Mouse (Mus musculus) neural tube, embryonic 13.5 days (tissue): ENCODE measurements around the gene Crb3. TPM values are rescaled to one million over a fixed set of nuclear protein-coding genes. Genes with fewer than 3 reads are reported as not detected.

Experiments used
- ATAC-seq: fragments of 200-750 bp; cut with Nextera tagmentation; 2 replicates; pipeline ENCODE4 v1.8.0; 2017; ENCODE audit warnings: low read depth, mild to moderate bottlenecking, moderate TSS enrichment, moderate library complexity
- H3K27ac ChIP-seq: fragments of 300-500 bp; sonication (generic); replicated peaks from 2 replicates; pipeline ENCODE4 v1.5.1; 2015; ENCODE audit warnings: moderate library complexity, mild to moderate bottlenecking, inconsistent platforms
- H3K27me3 ChIP-seq: fragments of 300-500 bp; sonication (generic); 2 replicates; pipeline ENCODE4 v1.6.1; 2015; ENCODE audit warnings: mild to moderate bottlenecking, inconsistent platforms
- H3K36me3 ChIP-seq: fragments of 300-500 bp; sonication (generic); 2 replicates; pipeline ENCODE4 v1.6.1; 2015; ENCODE audit warnings: mild to moderate bottlenecking, inconsistent platforms
- H3K4me1 ChIP-seq: fragments of 300-500 bp; sonication (generic); replicated peaks from 2 replicates; pipeline ENCODE4 v1.6.1; 2015; ENCODE audit warnings: inconsistent platforms
- H3K4me2 ChIP-seq: fragments of 300-500 bp; sonication (generic); 2 replicates; pipeline ENCODE4 v1.6.1; 2015; ENCODE audit warnings: inconsistent platforms, mild to moderate bottlenecking, moderate library complexity
- H3K4me3 ChIP-seq: fragments of 300-500 bp; sonication (generic); 2 replicates; pipeline ENCODE4 v1.5.1; 2015; ENCODE audit warnings: mild to moderate bottlenecking, inconsistent platforms
- H3K9ac ChIP-seq: fragments of 300-500 bp; sonication (generic); 2 replicates; pipeline ENCODE4 v1.6.1; 2015; ENCODE audit warnings: moderate library complexity, mild to moderate bottlenecking, inconsistent platforms
- H3K9me3 ChIP-seq: fragments of 300-500 bp; sonication (generic); 2 replicates; pipeline ENCODE4 v1.6.1; 2016; ENCODE audit warnings: inconsistent platforms
- WGBS: fragments of 180-500 bp; shearing (Covaris S2); methylation state at CpG from one replicate; pipeline ENCODE4 v1.1.7; 2015; 5-methylcytosine and 5-hydroxymethylcytosine counted together
- polyA plus RNA-seq: library from polyadenylated mRNA; unstranded; fragments of >200 nt; fragmentation: Nextera tagmentation; extraction: Ambion mirVana; gene quantifications from 2 replicates; pipeline ENCODE4 v1.2.1, GENCODE M21; 2015

Gene Crb3
- polyA plus RNA-seq, 1 experiment from 2014 or later: 0.92 TPM

DNA sequence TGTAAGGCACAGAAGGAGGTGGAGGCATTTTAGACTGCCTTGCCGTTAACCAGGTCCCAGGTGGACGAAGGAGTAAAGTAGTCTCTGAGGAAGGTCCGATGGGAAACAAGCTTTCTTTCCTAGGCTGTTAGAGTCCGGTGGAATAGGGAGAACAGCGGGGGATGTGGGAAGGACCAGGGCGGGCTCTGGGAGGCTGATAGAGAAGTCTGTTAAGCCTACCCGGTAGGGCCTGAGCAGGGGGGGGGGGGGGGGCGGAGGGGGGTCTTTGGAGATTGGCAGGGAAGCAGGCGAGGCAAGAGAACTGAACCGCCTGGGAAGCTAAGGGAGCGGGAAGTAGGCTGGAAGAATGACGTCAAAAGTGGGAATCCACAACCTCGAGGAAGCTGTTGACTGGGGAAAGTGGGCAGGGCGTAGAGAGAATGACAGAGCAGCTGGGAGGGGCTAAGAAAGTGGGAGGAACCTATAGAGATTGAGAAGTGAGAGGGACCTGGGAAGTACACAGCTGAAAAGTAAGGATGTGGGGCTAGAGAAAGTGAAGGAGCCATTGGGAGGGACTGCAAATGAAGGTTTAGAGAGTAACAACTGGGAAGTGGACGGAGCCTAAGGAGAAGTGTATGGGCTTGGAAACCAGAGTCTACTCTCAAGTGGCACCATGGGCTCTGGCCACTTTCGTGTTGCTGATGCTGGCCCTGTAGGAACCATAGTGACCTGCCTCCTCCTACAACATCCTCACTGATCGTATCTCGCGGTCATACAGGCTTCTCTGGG is 37.1 kb downstream of the Crb3 start:
- Histone ChIP-seq H3K9me3 (no peaks in the 10 kb centered on the region), H3K27ac (no peak overlapping the region), H3K36me3 (no peaks in the 10 kb centered on the region), H3K27me3 (peaks cover 10% of the 10 kb centered on the region), H3K4me3 (0 out of 2 replicates have a peak overlapping the region, but pooled peaks have one; percentile 5), H3K9ac (0 out of 2 replicates have a peak overlapping the region, but pooled peaks have one; percentile 8), H3K4me1 (peaks cover 12% of the 10 kb centered on the region), H3K4me2 (peak overlapping the region; percentile 45)
- 1% methylated on average over 18 of the region's 19 CpGs for WGBS
- ATAC-seq: peak; percentile 79

DNA sequence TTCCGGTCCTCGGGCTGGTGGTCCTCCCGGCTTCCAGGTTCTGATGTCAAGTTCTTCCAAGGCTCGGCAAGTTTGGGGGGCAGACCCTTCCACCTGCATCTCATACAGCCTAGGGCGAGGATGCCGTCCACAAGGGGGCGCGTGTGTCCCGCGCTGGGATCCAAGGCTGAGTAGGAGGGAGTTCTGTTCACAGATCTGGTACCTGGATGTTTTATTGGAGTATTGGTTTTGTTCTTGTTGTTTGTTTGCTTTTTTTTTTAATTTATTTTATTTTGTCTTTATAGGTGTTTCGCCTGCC is 37.7 kb downstream of the Crb3 start:
- H3K27ac ChIP-seq: no peak overlapping the region
- H3K36me3 ChIP-seq: no peaks in the 10 kb centered on the region
- H3K9ac ChIP-seq: no peak overlapping the region
- H3K9me3 ChIP-seq: no peaks in the 10 kb centered on the region
- H3K27me3 ChIP-seq: peaks cover 10% of the 10 kb centered on the region
- H3K4me2 ChIP-seq: peak overlapping the region; percentile 45
- peaks cover 12% of the 10 kb centered on the region for H3K4me1 ChIP-seq
- WGBS: 1% methylated on average over 11 of the region's 11 CpGs
- 0 out of 2 replicates have a peak overlapping the region, but pooled peaks have one; percentile 5 for H3K4me3 ChIP-seq
- peak; percentile 85 for ATAC-seq

DNA sequence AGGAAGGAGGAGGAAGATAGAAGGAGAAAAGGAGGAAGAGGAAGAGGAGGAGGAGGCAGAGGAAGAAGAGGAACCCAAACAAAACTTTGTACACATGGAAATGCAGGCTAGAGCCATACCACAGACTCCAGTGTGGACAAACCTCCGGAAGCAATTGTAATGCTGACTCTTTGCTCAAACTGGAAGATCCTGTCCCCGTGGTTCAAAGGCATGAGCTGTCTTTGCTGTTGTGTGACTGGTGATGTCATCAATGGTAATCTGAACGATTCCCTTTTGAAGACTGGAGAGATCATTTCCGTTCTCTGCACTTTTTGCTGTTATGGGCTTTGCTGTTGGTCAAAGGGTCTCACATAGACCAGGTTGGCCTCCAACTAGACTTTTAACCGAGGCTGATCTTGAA is 39.4 kb downstream of the Crb3 start:
- Histone ChIP-seq H3K9me3 (no peaks in the 10 kb centered on the region), H3K36me3 (no peaks in the 10 kb centered on the region), H3K27ac (no peak overlapping the region), H3K4me3 (no peak overlapping the region), H3K9ac (no peak overlapping the region), H3K4me2 (no peak overlapping the region), H3K4me1 (peaks cover 12% of the 10 kb centered on the region), H3K27me3 (peaks cover 6% of the 10 kb centered on the region)
- no peak for ATAC-seq
- WGBS: 82% methylated on average over 5 of the region's 5 CpGs

DNA sequence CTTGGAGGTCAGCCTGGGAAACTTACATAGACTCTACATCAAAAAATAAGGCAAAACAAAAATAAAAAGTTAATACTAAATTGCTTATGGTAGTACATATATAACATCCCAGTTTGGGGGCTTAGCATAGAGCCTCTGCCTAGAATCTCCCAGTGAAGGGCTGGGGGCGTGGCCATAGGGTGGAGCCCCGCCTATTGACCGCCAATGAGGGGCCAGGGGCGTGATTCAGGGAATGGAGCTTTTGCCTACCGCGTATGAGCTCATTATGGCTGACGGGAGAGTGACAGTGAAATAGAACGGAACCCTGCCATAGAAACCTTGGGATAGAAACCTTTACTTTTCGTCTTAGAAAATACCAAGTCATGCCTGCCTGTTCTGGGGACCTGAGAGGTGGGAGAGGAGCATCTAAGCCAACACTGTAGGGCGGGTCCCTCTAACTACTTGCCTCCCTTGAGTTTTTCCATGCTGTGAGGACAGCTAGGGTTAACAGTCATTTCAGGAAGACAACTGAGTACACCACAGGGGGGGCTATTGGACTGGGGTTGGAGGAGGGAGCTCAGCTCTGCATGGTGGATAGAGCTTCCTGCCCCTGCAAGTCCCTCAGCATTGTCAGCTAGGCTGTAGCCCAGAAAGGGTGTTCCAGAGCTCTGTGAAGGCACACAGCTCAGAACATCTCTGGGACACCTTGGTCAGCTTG is 40.9 kb downstream of the Crb3 start:
- no peak for ATAC-seq
- H3K4me2 ChIP-seq: no peak overlapping the region

DNA sequence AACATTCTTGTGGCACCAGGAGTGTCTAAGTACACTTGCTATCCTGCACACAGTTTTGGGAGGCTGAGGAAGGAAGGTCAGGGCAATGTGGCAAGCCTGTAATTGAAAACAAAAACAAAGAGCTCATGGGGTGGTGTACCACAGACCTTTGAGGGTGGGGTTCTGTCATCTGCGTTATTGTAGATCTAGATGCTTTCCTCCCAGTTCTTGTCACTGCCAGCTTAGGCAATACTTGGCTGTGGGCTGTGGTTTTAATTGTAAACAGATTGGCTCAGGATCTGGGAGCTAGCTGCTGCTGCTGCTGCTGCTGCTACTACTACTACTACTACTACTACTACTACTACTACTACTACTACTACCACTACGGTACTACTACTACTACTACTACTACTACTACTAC is 43.4 kb downstream of the Crb3 start:
- 86% methylated on average over 2 of the region's 2 CpGs for WGBS
- H3K4me3 ChIP-seq: no peak overlapping the region
- H3K9me3 ChIP-seq: no peaks in the 10 kb centered on the region
- no peak overlapping the region for H3K4me2 ChIP-seq
- no peak overlapping the region for H3K27ac ChIP-seq
- H3K27me3 ChIP-seq: no peaks in the 10 kb centered on the region; the same call in 1 of the 2 replicates
- no peak overlapping the region for H3K9ac ChIP-seq
- H3K36me3 ChIP-seq: no peaks in the 10 kb centered on the region
- ATAC-seq: no peak
- H3K4me1 ChIP-seq: peaks cover 27% of the 10 kb centered on the region

More for the DNA sequence above, 40.9 kb downstream of the Crb3 start:
- no peak overlapping the region for H3K4me3 ChIP-seq
- H3K9me3 ChIP-seq: no peaks in the 10 kb centered on the region
- WGBS: 10% methylated on average over 10 of the region's 10 CpGs
- peaks cover 6% of the 10 kb centered on the region for H3K27me3 ChIP-seq
- H3K9ac ChIP-seq: no peak overlapping the region
- H3K27ac ChIP-seq: no peak overlapping the region
- H3K36me3 ChIP-seq: no peaks in the 10 kb centered on the region
- H3K4me1 ChIP-seq: peaks cover 18% of the 10 kb centered on the region

DNA sequence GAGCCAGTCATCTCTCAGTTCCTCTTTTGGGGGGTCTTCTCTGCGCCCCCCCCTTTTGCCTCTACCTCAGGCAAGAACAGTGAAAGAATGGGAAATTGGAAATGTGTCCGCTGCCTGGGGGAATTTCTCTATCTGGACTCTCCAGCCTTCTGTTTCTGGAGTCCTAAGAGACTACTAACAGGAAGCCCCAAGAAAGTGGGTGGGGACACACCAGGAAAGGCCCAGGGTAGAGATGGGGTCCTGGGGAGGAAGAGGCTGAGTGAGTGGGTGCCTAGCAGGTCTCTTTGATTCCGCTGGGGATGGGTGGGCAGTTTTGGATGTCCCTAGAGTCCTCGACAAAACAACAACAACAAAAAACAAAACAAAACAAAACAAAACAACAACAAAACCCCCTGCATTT is 45.6 kb downstream of the Crb3 start:
- Histone ChIP-seq H3K4me1 (peaks cover 28% of the 10 kb centered on the region), H3K4me2 (peak overlapping the region; percentile 92), H3K9me3 (no peaks in the 10 kb centered on the region), H3K36me3 (no peaks in the 10 kb centered on the region), H3K27ac (no peak overlapping the region), H3K9ac (peak overlapping the region; percentile 81), H3K27me3 (no peaks in the 10 kb centered on the region; the same call in 1 of the 2 replicates), H3K4me3 (peak overlapping the region; percentile 65; the same call in 1 of the 2 replicates)
- ATAC-seq: peak; percentile 38; the same call in 1 of the 2 replicates
- WGBS: 42% methylated on average over 4 of the region's 4 CpGs

DNA sequence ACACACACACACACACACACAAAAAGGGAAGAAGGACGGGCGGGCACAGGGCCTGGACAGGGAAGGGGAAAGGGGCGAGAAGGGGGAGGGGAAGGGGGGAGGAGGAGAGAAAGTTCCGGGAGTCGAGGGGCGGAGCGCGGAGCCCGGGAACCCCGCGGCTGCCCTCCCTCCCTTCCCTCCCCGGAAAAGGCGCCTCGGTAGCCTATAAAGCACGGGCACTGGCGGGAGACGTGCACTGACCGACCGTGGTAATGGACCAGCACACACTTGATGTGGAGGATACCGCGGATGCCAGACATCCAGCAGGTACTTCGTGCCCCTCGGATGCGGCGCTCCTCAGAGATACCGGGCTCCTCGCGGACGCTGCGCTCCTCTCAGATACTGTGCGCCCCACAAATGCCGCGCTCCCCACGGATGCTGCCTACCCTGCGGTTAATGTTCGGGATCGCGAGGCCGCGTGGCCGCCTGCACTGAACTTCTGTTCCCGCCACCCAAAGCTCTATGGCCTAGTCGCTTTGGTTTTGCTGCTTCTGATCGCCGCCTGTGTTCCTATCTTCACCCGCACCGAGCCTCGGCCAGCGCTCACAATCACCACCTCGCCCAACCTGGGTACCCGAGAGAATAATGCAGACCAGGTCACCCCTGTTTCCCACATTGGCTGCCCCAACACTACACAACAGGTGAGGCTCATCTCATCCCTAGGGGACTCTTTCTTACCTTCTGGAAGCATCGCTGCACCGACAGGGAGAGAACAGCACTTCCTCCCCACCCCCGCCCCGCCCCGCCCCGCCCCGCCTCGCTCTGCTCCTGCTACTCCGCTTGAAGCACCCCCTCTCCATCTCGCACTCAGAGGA is 46.5 kb downstream of the Crb3 start, which contains the start of gene Tnfsf9:
TSS of gene Tnfsf9 (plus strand) at position 145 of the 854 bp plus-strand sequence.
- under 1% methylated on average over 57 of the region's 61 CpGs for WGBS
- peak; percentile 77 for ATAC-seq
- Histone ChIP-seq H3K9me3 (no peaks in the 10 kb centered on the region), H3K36me3 (no peaks in the 10 kb centered on the region), H3K4me3 (peak within 1 kb of the TSS; percentile 65), H3K27me3 (no peaks in the 10 kb centered on the region; the same call in 1 of the 2 replicates), H3K4me1 (peaks cover 28% of the 10 kb centered on the region), H3K9ac (peak within 1 kb of the TSS; percentile 81), H3K4me2 (peak within 1 kb of the TSS; percentile 92), H3K27ac (no peak within 1 kb of the TSS; the same call in 1 of the 2 replicates)

DNA sequence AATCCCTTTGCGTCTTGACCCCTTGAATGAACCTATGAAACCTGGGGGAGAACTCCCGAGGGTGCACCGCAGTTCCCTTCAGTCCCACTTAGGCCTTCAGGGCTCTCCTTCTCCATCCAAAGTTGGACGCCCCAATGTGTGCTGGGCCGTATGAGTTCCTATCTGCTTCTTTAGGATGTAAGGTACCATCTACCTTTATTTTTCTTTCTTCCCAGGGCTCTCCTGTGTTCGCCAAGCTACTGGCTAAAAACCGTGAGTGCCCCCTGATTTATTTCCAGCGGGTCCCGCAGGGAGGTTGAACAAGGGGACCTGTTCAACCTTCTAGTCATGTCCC is 47.1 kb downstream of the Crb3 start:
- Histone ChIP-seq H3K9ac (peak overlapping the region; percentile 81), H3K27me3 (no peaks in the 10 kb centered on the region; the same call in 1 of the 2 replicates), H3K9me3 (no peaks in the 10 kb centered on the region), H3K4me3 (peak overlapping the region; percentile 65), H3K4me2 (peak overlapping the region; percentile 92), H3K4me1 (peaks cover 28% of the 10 kb centered on the region), H3K36me3 (no peaks in the 10 kb centered on the region), H3K27ac (no peak overlapping the region)
- WGBS: 5% methylated on average over 9 of the region's 9 CpGs
- no peak; the same call in 1 of the 2 replicates for ATAC-seq

DNA sequence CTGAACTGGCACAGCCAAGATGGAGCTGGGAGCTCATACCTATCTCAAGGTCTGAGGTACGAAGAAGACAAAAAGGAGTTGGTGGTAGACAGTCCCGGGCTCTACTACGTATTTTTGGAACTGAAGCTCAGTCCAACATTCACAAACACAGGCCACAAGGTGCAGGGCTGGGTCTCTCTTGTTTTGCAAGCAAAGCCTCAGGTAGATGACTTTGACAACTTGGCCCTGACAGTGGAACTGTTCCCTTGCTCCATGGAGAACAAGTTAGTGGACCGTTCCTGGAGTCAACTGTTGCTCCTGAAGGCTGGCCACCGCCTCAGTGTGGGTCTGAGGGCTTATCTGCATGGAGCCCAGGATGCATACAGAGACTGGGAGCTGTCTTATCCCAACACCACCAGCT is 48.2 kb downstream of the Crb3 start:
- Histone ChIP-seq H3K4me3 (no peak overlapping the region), H3K27ac (no peak overlapping the region), H3K36me3 (no peaks in the 10 kb centered on the region), H3K9me3 (no peaks in the 10 kb centered on the region), H3K9ac (no peak overlapping the region), H3K4me1 (peaks cover 28% of the 10 kb centered on the region), H3K4me2 (peak overlapping the region; percentile 92; the same call in 1 of the 2 replicates), H3K27me3 (no peaks in the 10 kb centered on the region; the same call in 1 of the 2 replicates)
- no peak for ATAC-seq
- WGBS: 90% methylated on average over 5 of the region's 5 CpGs

DNA sequence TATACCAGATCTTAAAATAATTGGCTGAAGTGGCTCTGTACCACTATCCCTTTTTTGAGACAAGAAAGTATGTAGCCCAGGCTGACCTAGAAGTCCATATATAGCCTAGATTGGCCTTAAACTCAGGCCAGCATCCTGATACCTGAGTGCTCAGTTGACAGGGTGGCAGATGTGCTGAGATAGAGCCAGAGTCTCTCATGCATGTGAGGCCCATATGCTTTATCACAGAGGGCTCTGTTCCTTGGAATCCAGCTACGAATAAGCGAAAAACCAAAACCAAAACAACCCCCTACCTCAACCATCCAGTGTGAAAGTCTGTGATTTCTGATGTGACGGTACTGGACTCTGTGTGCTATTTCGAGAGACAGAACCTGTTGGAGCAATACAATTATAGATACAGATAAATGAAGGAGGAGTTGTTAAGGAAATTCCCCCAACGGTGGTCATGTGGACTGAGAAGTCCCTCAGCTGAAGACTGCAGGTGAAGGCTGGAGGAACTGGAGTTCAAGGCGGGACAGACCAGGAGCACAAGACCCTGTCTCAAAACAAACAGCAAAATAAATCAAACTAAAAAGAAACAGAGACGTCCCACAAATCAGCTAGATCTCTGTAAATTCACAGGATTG is 49.2 kb downstream of the Crb3 start:
- H3K9me3 ChIP-seq: no peaks in the 10 kb centered on the region
- H3K4me2 ChIP-seq: no peak overlapping the region
- no peak overlapping the region for H3K4me3 ChIP-seq
- no peak overlapping the region for H3K9ac ChIP-seq
- no peak overlapping the region for H3K27ac ChIP-seq
- H3K4me1 ChIP-seq: peaks cover 28% of the 10 kb centered on the region
- no peaks in the 10 kb centered on the region for H3K36me3 ChIP-seq
- WGBS: 79% methylated on average over 7 of the region's 7 CpGs
- no peaks in the 10 kb centered on the region; the same call in 1 of the 2 replicates for H3K27me3 ChIP-seq
- no peak for ATAC-seq

DNA sequence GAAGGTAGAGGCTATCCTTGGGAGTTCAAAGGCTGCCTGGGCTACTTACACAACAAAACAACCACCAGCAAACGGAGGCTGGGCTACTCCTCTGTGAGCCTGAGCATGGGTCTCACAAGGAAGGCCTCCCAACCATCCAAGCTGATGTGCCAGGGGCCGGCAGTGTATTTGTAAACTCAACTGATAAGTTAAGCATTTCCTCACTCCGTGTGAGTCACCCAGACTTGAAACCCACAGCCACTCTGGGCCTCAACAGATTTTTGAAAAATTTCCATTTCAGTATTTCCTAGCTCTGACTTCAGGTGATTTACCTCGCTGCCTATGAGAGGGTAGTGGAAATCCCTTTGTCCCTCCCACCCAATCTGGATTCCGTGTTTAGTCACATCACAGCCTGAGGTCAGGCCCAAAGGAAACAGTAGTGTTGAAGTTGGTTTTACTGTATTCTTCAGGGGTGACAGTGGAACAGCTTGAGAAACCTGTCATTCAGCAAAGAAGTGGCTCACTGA is 49.8 kb downstream of the Crb3 start:
- Histone ChIP-seq H3K4me1 (peaks cover 28% of the 10 kb centered on the region), H3K9ac (no peak overlapping the region)
- 61% methylated on average over 5 of the region's 5 CpGs for WGBS

More for the DNA sequence above, 49.8 kb downstream of the Crb3 start:
- Histone ChIP-seq H3K36me3 (no peaks in the 10 kb centered on the region), H3K27me3 (no peaks in the 10 kb centered on the region; the same call in 1 of the 2 replicates), H3K4me3 (no peak overlapping the region), H3K9me3 (no peaks in the 10 kb centered on the region), H3K27ac (no peak overlapping the region), H3K4me2 (no peak overlapping the region)
- no peak for ATAC-seq
